ENCODE assay signal across 8 mouse cellular contexts in genomic region chr9:71831756-71832699, GRCm38 (mm10).
DNase-seq lines count a peak whose midpoint lies in the region; ATAC-seq and TF ChIP-seq lines count a peak whose summit lies in the region.

No protein-coding gene starts in this region.

- no peak overlapping the region for H3K9ac ChIP-seq in midbrain, embryonic 11.5 days (ENCODE audit: low read length)
- H3K9ac ChIP-seq in midbrain, embryonic 16.5 days (ENCODE audit: low read depth, low read length) = no peak overlapping the region
- no peak overlapping the region for H3K9ac ChIP-seq in intestine, postnatal 0 days (ENCODE audit: low read depth, low read length)
- H3K9ac ChIP-seq in liver, embryonic 13.5 days = no peak overlapping the region

- no peaks in the 10 kb centered on the region for H3K9me3 ChIP-seq in midbrain, embryonic 11.5 days (ENCODE audit: control insufficient read depth, low read length)
- no peaks in the 10 kb centered on the region for H3K9me3 ChIP-seq in midbrain, embryonic 16.5 days (replicated peaks; ENCODE audit: control insufficient read depth, low read length, poor library complexity, severe bottlenecking)
- H3K9me3 ChIP-seq in intestine, postnatal 0 days (ENCODE audit: control insufficient read depth) = no peaks in the 10 kb centered on the region
- no peaks in the 10 kb centered on the region for H3K9me3 ChIP-seq in liver, embryonic 13.5 days (replicated peaks)

- H3K27me3 ChIP-seq in midbrain, embryonic 11.5 days (ENCODE audit: control insufficient read depth, insufficient read depth, low read length) = no peaks in the 10 kb centered on the region
- H3K27me3 ChIP-seq in midbrain, embryonic 16.5 days (ENCODE audit: control insufficient read depth, insufficient read depth, low read depth, low read length) = no peaks in the 10 kb centered on the region
- no peaks in the 10 kb centered on the region for H3K27me3 ChIP-seq in intestine, postnatal 0 days (replicated peaks; ENCODE audit: control insufficient read depth, insufficient read depth, low read length)
- no peaks in the 10 kb centered on the region for H3K27me3 ChIP-seq in liver, embryonic 13.5 days

- H3K27ac ChIP-seq in midbrain, embryonic 11.5 days (ENCODE audit: low read depth, low read length) = no peak overlapping the region
- H3K27ac ChIP-seq in midbrain, embryonic 16.5 days (ENCODE audit: low read length) = no peak overlapping the region
- no peak overlapping the region for H3K27ac ChIP-seq in intestine, postnatal 0 days (ENCODE audit: low read depth, low read length)
- peak overlapping the region; percentile 18; the same call in 1 of the 2 replicates for H3K27ac ChIP-seq in liver, embryonic 13.5 days

- peak; percentile 98 for TF ChIP-seq CTCF in intestine, postnatal 0 days (IDR thresholded peaks at IDR 0.05; ENCODE audit: low read depth)

- peak; percentile 95 for DNase-seq in midbrain, embryonic 11.5 days (ENCODE audit: low spot score, missing footprints)
- DNase-seq in c-Kit-positive CD71-negative TER-119-negative erythroid progenitor cells, embryonic 14.5 days (ENCODE audit: low read depth) = peak; percentile 63
- DNase-seq in frontal cortex, postnatal 36 days (ENCODE audit: low spot score in 2 of 2) = peak; percentile 46 to 50
- peak; percentile 55 for DNase-seq in liver, embryonic 13.5 days
- peak; percentile 78 for DNase-seq in retina, embryonic 14.5 days (ENCODE audit: low spot score)
- DNase-seq in thymus, postnatal 4 days = peak; percentile 92

- peaks cover 6% of the 10 kb centered on the region for H3K4me1 ChIP-seq in midbrain, embryonic 11.5 days (ENCODE audit: control insufficient read depth, insufficient read depth, low read length)
- no peaks in the 10 kb centered on the region for H3K4me1 ChIP-seq in midbrain, embryonic 16.5 days (ENCODE audit: control insufficient read depth, insufficient read depth, low read length)
- peaks cover 7% of the 10 kb centered on the region for H3K4me1 ChIP-seq in intestine, postnatal 0 days (replicated peaks; ENCODE audit: control insufficient read depth, insufficient read depth, low read length)
- peaks cover 19% of the 10 kb centered on the region for H3K4me1 ChIP-seq in liver, embryonic 13.5 days (replicated peaks)

- no peaks in the 10 kb centered on the region for H3K36me3 ChIP-seq in midbrain, embryonic 11.5 days (ENCODE audit: control insufficient read depth, insufficient read depth, low read length)
- H3K36me3 ChIP-seq in midbrain, embryonic 16.5 days (ENCODE audit: control insufficient read depth, insufficient read depth, low read length) = no peaks in the 10 kb centered on the region
- H3K36me3 ChIP-seq in intestine, postnatal 0 days (ENCODE audit: control insufficient read depth, insufficient read depth) = no peaks in the 10 kb centered on the region
- no peaks in the 10 kb centered on the region for H3K36me3 ChIP-seq in liver, embryonic 13.5 days

- ATAC-seq in midbrain, embryonic 11.5 days (ENCODE audit: low FRiP score) = 0 out of 2 replicates have a peak, but pooled peaks have one; percentile 30
- ATAC-seq in midbrain, embryonic 16.5 days = no peak
- no peak; the same call in 1 of the 2 replicates for ATAC-seq in intestine, postnatal 0 days
- ATAC-seq in liver, embryonic 13.5 days (ENCODE audit: low read depth) = peak; percentile 62

- no peak overlapping the region for H3K4me2 ChIP-seq in midbrain, embryonic 11.5 days
- no peak overlapping the region for H3K4me2 ChIP-seq in midbrain, embryonic 16.5 days (ENCODE audit: low read length)
- H3K4me2 ChIP-seq in intestine, postnatal 0 days (replicated peaks; ENCODE audit: low read depth) = peak overlapping the region; percentile 27
- peak overlapping the region; percentile 28; the same call in 1 of the 2 replicates for H3K4me2 ChIP-seq in liver, embryonic 13.5 days

- 45% methylated on average over 26 of the region's 26 CpGs for WGBS in midbrain, embryonic 11.5 days
- 42% methylated on average over 26 of the region's 26 CpGs for WGBS in midbrain, embryonic 16.5 days
- WGBS in intestine, postnatal 0 days = 41% methylated on average over 26 of the region's 26 CpGs
- 41% methylated on average over 26 of the region's 26 CpGs for WGBS in liver, embryonic 13.5 days (ENCODE audit: insufficient replicate concordance)

- H3K4me3 ChIP-seq in midbrain, embryonic 11.5 days (ENCODE audit: low read depth, low read length) = no peak overlapping the region
- H3K4me3 ChIP-seq in midbrain, embryonic 16.5 days (ENCODE audit: low read depth, low read length) = no peak overlapping the region
- H3K4me3 ChIP-seq in intestine, postnatal 0 days (ENCODE audit: low read depth, low read length) = no peak overlapping the region
- H3K4me3 ChIP-seq in liver, embryonic 13.5 days (replicated peaks) = no peak overlapping the region

Comparison
In these comparisons a context has a peak if more than half of its experiments do, and no peak if none do; other contexts are left out.
1. ATAC-seq: peak in midbrain, embryonic 11.5 days (single experiment) and liver, embryonic 13.5 days (single experiment); none in midbrain, embryonic 16.5 days (single experiment) and intestine, postnatal 0 days (single experiment).
2. H3K4me2 ChIP-seq: peak in intestine, postnatal 0 days (single experiment) and liver, embryonic 13.5 days (single experiment); none in midbrain, embryonic 11.5 days (single experiment) and midbrain, embryonic 16.5 days (single experiment).
3. Peak in every context shown above with its lines, with median percentiles within 50 percentile points of each other: DNase-seq.